Mouse (Mus musculus) hindbrain, embryonic 13.5 days (tissue): ENCODE data around the gene Snapc3. TPM values are rescaled to one million over a fixed set of nuclear protein-coding genes. Genes with fewer than 3 reads are reported as not detected.
A peak's percentile ranks its signal among the peaks of the same experiment; 100 is the strongest.

Experiments
- ATAC-seq: fragments of 200-750 bp; cut with Nextera tagmentation; 2 replicates; pipeline ENCODE4 v1.8.0; 2017; ENCODE audit warnings: moderate TSS enrichment; ENCODE audit not compliant: low FRiP score
- H3K27ac ChIP-seq: fragments of 300-500 bp; sonication (generic); 2 replicates; pipeline ENCODE4 v1.5.1; 2015; ENCODE audit warnings: inconsistent platforms, mild to moderate bottlenecking, moderate library complexity
- H3K27me3 ChIP-seq: fragments of 300-500 bp; sonication (generic); 2 replicates; pipeline ENCODE4 v1.6.1; 2015; ENCODE audit warnings: mild to moderate bottlenecking, inconsistent platforms
- H3K36me3 ChIP-seq: fragments of 300-500 bp; sonication (generic); 2 replicates; pipeline ENCODE4 v1.6.1; 2015; ENCODE audit warnings: mild to moderate bottlenecking, inconsistent platforms
- H3K4me1 ChIP-seq: fragments of 300-500 bp; sonication (generic); replicated peaks from 2 replicates; pipeline ENCODE4 v1.6.1; 2015; ENCODE audit warnings: inconsistent platforms
- H3K4me2 ChIP-seq: fragments of 300-500 bp; sonication (generic); 2 replicates; pipeline ENCODE4 v1.6.1; 2015; ENCODE audit warnings: inconsistent platforms, mild to moderate bottlenecking, moderate library complexity
- H3K4me3 ChIP-seq: fragments of 300-500 bp; sonication (generic); 2 replicates; pipeline ENCODE4 v1.5.1; 2015; ENCODE audit warnings: mild to moderate bottlenecking, inconsistent platforms
- H3K9ac ChIP-seq: fragments of 300-500 bp; sonication (generic); 2 replicates; pipeline ENCODE4 v1.6.1; 2015; ENCODE audit warnings: mild to moderate bottlenecking, inconsistent platforms
- H3K9me3 ChIP-seq: fragments of 300-500 bp; sonication (generic); 2 replicates; pipeline ENCODE4 v1.6.1; 2016; ENCODE audit warnings: inconsistent platforms
- WGBS: fragments of 180-500 bp; shearing (Covaris S2); methylation state at CpG from one replicate; pipeline ENCODE4 v1.1.7; 2015; 5-methylcytosine and 5-hydroxymethylcytosine counted together
- polyA plus RNA-seq: library from polyadenylated mRNA; unstranded; fragments of >200 nt; fragmentation: Nextera tagmentation; extraction: Ambion mirVana; gene quantifications from 2 replicates; pipeline ENCODE4 v1.2.1, GENCODE M21; 2015

The Snapc3 gene
- polyA plus RNA-seq, 1 experiment from 2014 or later: 82.8 TPM

DNA sequence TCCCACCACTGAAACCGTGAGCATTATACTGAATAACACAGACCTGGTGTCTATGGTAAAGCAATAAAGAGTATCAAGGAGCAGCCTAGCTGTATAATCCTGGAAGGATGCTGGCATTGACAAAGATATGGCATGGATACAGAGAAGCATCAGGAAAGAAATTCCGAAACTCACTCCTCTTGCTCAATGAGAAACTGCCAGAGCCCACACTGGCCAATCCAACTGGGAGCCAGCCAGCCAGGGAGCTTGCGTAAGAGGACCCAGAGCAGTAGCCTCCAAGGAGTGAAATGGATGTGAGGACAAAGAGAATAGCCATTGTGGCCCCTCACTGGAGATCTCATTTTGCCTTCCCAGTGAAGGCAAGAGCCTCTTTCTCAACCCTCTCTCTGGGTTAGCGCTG, 21.2 kb upstream of the Snapc3 start:
- Histone ChIP-seq H3K4me1 (no peaks in the 10 kb centered on the region; the same call in 1 of the 2 replicates), H3K4me2 (no peak overlapping the region), H3K27ac (no peak overlapping the region), H3K36me3 (no peaks in the 10 kb centered on the region), H3K9ac (no peak overlapping the region), H3K9me3 (no peaks in the 10 kb centered on the region), H3K27me3 (no peaks in the 10 kb centered on the region), H3K4me3 (no peak overlapping the region)
- WGBS: 92% methylated on average over 4 of the region's 4 CpGs
- no peak for ATAC-seq

DNA sequence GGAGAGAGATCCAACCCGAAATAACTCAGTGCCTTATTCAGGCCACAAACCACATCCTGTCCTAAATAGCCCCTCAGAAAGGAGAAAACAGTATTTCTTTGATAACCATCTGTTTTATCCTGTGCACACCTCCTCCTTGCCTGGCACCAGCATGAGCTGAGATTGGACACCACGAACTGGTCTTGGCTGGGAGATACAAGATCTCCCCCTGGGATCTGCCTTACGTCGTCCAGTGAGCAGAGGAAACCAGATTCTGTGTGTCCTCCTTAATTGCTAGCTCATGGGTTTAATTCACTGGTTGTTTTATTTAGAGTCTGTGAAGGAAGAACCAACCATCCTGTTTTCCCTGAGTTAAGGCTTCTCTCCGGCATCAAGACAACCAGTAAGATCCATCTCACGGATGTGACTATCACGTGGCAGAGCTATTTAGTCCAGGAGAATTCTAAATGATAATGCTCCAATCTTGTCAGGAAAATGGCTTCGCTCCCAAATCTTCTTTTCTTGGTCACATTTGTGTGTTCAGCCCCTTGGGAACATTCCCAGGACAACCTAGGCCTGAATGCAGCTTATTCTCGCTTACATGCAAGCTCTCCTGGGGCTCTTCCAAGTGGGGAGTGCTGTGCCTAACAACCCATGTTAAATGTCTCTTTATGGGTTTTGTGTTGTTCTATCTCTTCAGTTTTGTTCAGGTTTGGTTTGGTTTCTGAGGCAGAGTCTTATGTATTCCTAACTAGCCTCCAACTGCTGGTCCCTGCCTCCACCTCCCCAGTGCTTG, 20.3 kb upstream of the Snapc3 start:
- H3K4me2 ChIP-seq: no peak overlapping the region
- WGBS: 70% methylated on average over 9 of the region's 9 CpGs
- ATAC-seq: no peak
- H3K9me3 ChIP-seq: no peaks in the 10 kb centered on the region
- no peaks in the 10 kb centered on the region for H3K27me3 ChIP-seq
- H3K36me3 ChIP-seq: no peaks in the 10 kb centered on the region
- H3K4me1 ChIP-seq: no peaks in the 10 kb centered on the region
- H3K9ac ChIP-seq: no peak overlapping the region
- no peak overlapping the region for H3K4me3 ChIP-seq
- H3K27ac ChIP-seq: no peak overlapping the region

DNA sequence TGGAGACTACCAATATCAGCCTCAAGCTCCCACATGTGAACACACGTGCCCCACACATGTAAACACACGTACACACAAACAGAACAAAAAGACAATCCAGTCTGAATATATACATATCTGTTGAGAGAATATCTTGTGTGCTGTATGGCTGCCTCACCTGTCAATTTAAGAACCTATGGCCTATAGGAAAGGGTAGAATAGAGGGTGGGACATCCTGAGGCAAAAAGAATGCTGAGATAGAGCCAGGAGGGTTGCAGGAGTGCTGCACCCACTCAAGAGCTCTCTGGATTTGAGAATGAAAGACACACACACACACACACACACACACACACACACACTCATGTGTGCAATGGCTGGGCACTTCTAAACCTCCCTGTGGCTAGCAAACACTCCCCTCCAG, 19.0 kb upstream of the Snapc3 start:
- Histone ChIP-seq H3K4me3 (no peak overlapping the region), H3K36me3 (no peaks in the 10 kb centered on the region; the same call in 1 of the 2 replicates), H3K9me3 (peaks cover 9% of the 10 kb centered on the region), H3K27me3 (no peaks in the 10 kb centered on the region), H3K9ac (no peak overlapping the region), H3K4me2 (no peak overlapping the region), H3K4me1 (no peaks in the 10 kb centered on the region), H3K27ac (no peak overlapping the region)
- ATAC-seq: no peak
- WGBS: 87% methylated on average over 2 of the region's 2 CpGs

DNA sequence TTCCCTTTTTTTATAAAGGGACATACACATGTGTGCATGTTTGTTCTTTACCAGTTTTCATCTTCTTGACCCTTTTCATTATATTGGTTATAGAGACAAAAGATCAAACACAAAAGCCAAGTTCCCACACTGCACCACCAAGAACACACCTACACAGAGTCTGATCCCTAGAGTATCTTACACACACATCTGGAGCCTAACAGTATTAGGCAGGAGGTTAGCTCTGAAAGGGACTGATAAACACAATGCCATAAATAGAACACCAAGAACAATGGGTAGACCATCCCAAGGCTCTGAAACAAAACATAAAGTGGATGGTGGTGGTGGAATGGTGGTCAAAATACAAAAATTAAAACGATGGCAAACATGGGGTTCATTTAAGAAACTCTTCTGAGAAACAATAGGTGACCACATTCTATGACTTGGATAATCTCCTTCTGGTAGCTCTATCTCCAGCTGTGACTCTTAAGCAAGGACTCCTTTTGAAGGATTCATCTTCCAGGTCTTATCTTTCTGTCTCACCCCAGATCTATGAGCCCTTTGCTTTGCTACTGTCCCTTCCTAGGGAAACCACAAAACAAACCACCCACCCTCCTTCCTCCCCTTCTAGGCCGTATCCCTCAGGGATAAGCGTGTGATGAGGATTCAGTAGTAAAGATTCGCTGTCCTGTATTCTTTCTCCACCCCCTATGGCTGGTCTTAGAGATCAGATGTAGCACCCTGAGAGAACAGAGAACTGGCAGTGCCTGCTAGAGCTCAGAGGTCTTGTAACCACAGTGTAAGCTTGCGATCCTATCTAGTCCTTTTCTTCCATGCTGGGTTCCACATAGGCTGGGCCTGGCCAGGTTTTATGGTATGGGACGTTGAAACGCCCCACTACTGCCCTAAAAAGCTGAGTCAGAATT, 16.6 kb upstream of the Snapc3 start:
- Histone ChIP-seq H3K4me1 (no peaks in the 10 kb centered on the region), H3K4me3 (no peak overlapping the region), H3K9ac (no peak overlapping the region), H3K4me2 (no peak overlapping the region), H3K36me3 (no peaks in the 10 kb centered on the region; the same call in 1 of the 2 replicates), H3K9me3 (peaks cover 11% of the 10 kb centered on the region), H3K27me3 (no peaks in the 10 kb centered on the region), H3K27ac (no peak overlapping the region)
- ATAC-seq: no peak
- WGBS: 89% methylated on average over 7 of the region's 7 CpGs

DNA sequence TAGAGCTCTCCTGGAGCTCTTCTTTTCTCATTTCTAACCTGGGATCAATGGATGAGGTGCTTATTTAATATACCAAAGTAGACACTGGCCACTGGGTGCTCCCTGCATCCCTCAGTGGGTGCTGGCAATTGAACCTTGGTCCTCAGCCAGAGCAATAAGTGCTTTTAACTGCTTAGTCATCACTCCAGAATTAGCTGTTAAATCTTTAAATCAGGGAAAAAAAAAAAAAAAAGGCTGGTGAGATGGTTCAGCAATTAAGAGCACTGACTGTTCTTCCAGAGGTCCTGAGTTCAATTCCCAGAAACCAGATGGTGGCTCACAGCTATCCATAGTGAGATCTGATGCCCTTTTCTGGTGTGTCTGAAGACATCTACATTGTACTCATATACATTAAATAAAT, 15.8 kb upstream of the Snapc3 start:
- H3K4me3 ChIP-seq: no peak overlapping the region
- no peak for ATAC-seq
- no peak overlapping the region for H3K27ac ChIP-seq
- H3K4me2 ChIP-seq: no peak overlapping the region
- H3K9ac ChIP-seq: no peak overlapping the region
- H3K27me3 ChIP-seq: no peaks in the 10 kb centered on the region
- no peaks in the 10 kb centered on the region for H3K4me1 ChIP-seq
- H3K9me3 ChIP-seq: peaks cover 11% of the 10 kb centered on the region
- H3K36me3 ChIP-seq: no peaks in the 10 kb centered on the region; the same call in 1 of the 2 replicates

DNA sequence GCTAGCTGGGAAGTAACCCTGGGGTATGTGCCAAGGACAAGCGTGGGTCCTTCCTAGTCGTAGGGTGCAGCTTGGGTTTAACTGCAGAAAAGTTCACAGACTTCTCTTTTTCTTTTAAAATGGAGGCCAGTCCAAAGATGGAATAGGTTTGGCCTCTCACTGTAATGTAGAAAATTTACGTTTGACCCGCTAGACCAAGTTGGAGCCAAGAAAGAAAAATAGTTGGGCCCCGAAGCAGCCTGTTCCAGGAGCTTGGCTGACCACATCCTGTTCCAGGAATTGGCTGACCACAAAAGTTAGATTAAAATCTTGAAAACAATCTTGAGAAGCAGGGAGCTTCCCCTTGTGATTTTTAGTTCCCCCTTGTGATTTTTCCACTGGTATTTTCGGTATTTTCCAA, 9.8 kb upstream of the Snapc3 start:
- 92% methylated on average over 6 of the region's 6 CpGs for WGBS
- no peak overlapping the region for H3K9ac ChIP-seq
- no peak overlapping the region for H3K4me2 ChIP-seq
- no peak overlapping the region for H3K4me3 ChIP-seq
- ATAC-seq: no peak
- H3K4me1 ChIP-seq: no peaks in the 10 kb centered on the region
- no peak overlapping the region for H3K27ac ChIP-seq
- no peaks in the 10 kb centered on the region; the same call in 1 of the 2 replicates for H3K36me3 ChIP-seq
- peaks cover 24% of the 10 kb centered on the region for H3K9me3 ChIP-seq
- H3K27me3 ChIP-seq: no peaks in the 10 kb centered on the region

DNA sequence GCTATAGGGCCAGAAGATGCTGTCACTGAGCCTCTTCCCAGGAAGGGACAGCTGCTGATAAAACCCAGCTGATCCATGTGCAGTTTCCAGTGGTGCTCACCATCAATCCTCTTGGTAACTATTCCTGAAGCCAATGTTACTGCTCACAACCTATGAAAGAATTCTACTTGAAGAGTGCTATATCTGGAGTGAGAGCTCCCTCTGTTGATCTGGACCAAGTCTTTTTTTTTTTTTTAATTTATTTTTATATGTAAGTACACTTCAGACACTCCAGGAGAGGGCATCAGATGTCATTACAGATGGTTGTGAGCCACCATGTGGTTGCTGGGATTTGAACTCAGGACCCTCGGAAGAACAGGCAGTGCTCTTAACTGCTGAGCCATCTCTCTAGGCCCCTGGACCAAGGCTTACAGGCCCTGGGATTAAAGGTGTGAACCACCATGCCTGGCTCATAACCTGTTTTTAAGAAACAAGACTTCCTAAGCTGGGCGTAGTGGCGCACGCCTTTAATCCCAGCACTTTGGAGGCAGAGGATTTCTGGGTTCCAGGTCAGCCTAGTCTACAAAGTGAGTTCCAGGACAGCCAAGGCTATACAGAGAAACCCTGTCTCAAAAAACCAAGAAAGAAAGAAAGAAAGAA, 7.5 kb upstream of the Snapc3 start:
- whole genome bisulfite sequencing: 97% methylated on average over 4 of the region's 4 CpGs

DNA sequence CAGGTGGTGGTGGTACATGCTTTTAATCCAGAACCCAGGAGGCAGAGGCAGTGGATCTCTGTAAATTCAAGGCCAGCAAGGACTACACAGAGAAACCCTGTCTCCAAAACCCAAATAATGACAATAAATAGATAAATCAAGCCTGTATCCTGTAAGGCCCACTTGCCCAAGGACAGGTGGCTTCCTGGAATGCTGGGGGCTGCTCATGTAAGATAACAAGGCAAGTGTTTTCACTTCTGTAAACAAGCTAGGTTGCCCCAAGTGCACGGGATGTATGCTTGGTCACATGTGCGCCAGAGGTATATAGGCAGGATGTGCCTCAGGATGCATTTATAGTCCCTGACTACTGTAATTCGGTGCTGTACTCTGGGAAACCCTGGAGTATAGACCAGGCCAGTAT, 5.5 kb upstream of the Snapc3 start:
- Histone ChIP-seq H3K4me1 (peaks cover 8% of the 10 kb centered on the region; the same call in 1 of the 2 replicates), H3K4me3 (no peak overlapping the region), H3K36me3 (no peaks in the 10 kb centered on the region), H3K9ac (no peak overlapping the region), H3K4me2 (no peak overlapping the region), H3K27ac (no peak overlapping the region), H3K9me3 (peaks cover 14% of the 10 kb centered on the region; the same call in 1 of the 2 replicates), H3K27me3 (no peaks in the 10 kb centered on the region)
- ATAC-seq: no peak
- WGBS: 90% methylated on average over 3 of the region's 3 CpGs

More for the DNA sequence above, 7.5 kb upstream of the Snapc3 start:
- H3K27me3 ChIP-seq: no peaks in the 10 kb centered on the region
- H3K27ac ChIP-seq: no peak overlapping the region
- H3K36me3 ChIP-seq: no peaks in the 10 kb centered on the region
- no peak for ATAC-seq
- peaks cover 14% of the 10 kb centered on the region; the same call in 1 of the 2 replicates for H3K9me3 ChIP-seq
- no peak overlapping the region for H3K4me3 ChIP-seq
- no peaks in the 10 kb centered on the region for H3K4me1 ChIP-seq
- no peak overlapping the region for H3K9ac ChIP-seq
- H3K4me2 ChIP-seq: no peak overlapping the region

DNA sequence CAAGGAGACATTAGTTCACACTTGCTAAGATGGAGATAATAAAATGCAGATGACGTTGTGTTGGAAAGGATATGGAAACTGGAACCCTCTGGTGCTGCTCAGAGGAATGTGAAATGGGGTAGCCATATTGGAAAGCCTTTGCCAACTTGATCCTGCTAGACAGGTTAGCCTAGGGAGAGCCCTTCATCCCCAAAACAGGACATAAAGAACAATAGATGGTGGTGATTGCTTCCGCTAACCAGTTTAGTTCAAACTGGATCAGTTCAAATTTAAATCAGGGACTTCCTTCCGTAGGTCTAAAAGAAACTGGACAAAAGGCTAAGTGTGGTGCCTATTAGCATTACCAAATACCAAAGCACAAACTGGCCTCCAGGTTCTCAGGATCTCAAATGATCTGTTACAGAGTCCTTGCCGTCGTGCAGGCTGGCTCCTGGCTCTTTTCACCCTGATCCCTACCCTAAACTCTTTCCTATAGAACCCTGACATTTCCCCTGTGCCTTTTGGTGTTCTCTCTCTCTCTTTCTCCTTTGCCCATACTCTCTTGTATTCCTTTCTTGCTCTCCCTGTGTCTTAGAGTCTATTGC, 3.2 kb upstream of the Snapc3 start:
- no peaks in the 10 kb centered on the region for H3K27me3 ChIP-seq
- no peak overlapping the region for H3K4me2 ChIP-seq
- H3K4me3 ChIP-seq: no peak overlapping the region
- H3K36me3 ChIP-seq: no peaks in the 10 kb centered on the region
- H3K9me3 ChIP-seq: no peaks in the 10 kb centered on the region
- H3K9ac ChIP-seq: no peak overlapping the region
- WGBS: 79% methylated on average over 5 of the region's 5 CpGs
- peaks cover 17% of the 10 kb centered on the region for H3K4me1 ChIP-seq
- no peak overlapping the region for H3K27ac ChIP-seq
- no peak for ATAC-seq

DNA sequence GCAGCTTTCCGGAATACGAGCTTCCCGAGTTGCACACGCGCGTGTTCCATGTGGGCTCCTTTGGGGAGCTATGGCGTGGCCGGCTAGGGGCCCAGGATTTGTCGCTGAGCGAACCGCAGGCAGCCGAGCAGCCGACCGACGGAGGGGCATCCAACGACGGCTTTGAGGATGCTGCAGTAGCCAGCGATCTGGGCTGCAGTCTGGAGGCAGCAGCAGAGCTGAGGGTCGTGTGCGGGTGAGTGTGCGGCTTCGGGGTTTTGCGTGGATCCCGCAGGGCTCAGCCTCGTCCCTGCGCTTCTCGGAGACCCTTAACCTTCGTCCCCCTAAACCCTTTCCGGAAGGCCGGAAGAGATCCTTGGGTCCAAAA, 279 bp downstream of the Snapc3 start:
- Histone ChIP-seq H3K4me1 (peaks cover 26% of the 10 kb centered on the region), H3K9ac (peak overlapping the region; percentile 96), H3K4me2 (peak overlapping the region; percentile 64), H3K36me3 (peaks cover 8% of the 10 kb centered on the region), H3K27me3 (no peaks in the 10 kb centered on the region), H3K9me3 (no peaks in the 10 kb centered on the region), H3K27ac (peak overlapping the region; percentile 93), H3K4me3 (peak overlapping the region; percentile 96)
- peak; percentile 76 for ATAC-seq
- WGBS: under 1% methylated on average over 30 of the region's 30 CpGs

DNA sequence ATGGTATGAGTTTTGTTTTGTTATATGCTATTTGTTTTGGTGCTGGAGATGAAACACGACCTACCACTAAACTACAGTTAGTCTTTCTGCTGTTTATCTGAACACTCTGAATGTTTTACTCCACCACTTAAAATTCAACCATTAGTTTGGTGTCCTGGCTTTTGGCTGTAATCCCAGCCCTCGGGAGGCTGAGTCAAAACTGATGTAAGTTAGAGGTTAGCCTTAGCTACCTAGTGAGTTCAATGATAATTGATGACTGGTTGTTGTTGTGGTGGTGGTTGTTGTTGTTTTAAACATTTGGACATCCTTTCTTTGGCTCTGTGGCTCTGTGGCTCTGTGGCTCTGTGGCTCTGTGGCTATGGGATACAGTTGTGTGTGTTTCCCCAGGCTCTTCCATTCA, 1.3 kb downstream of the Snapc3 start:
- Histone ChIP-seq H3K4me3 (peak overlapping the region; percentile 96), H3K27ac (no peak overlapping the region), H3K4me2 (peak overlapping the region; percentile 64), H3K9ac (peak overlapping the region; percentile 96), H3K9me3 (no peaks in the 10 kb centered on the region), H3K36me3 (peaks cover 18% of the 10 kb centered on the region), H3K27me3 (no peaks in the 10 kb centered on the region), H3K4me1 (peaks cover 26% of the 10 kb centered on the region)
- ATAC-seq: no peak
- WGBS: 76% methylated on average over 2 of the region's 2 CpGs

DNA sequence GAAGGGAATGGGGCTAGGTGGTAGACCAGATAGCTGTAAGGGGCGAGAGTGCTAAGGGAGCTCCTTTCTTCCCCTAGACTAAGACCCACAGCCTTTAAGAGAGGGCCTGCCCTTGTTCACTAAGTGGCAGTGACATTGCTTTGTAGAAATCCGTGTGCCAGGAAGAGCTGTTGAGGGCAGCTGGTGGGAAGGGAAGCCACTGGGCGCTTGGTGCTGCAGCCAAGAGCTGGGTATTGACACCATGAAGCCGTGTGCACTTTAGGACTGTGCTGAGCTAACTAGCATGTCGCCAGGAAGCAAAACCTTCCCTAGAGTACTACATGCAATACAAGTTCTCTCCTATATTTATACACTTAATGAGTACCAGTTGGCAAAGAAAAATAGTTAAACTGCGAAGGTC, 6.1 kb downstream of the Snapc3 start:
- ATAC-seq: no peak
- H3K27me3 ChIP-seq: no peaks in the 10 kb centered on the region
- H3K9ac ChIP-seq: no peak overlapping the region
- no peaks in the 10 kb centered on the region for H3K9me3 ChIP-seq
- peaks cover 16% of the 10 kb centered on the region for H3K4me1 ChIP-seq
- H3K36me3 ChIP-seq: peaks cover 64% of the 10 kb centered on the region
- H3K4me2 ChIP-seq: no peak overlapping the region
- H3K27ac ChIP-seq: no peak overlapping the region
- WGBS: 94% methylated on average over 6 of the region's 6 CpGs
- no peak overlapping the region for H3K4me3 ChIP-seq
